In the genomic region with DNA sequence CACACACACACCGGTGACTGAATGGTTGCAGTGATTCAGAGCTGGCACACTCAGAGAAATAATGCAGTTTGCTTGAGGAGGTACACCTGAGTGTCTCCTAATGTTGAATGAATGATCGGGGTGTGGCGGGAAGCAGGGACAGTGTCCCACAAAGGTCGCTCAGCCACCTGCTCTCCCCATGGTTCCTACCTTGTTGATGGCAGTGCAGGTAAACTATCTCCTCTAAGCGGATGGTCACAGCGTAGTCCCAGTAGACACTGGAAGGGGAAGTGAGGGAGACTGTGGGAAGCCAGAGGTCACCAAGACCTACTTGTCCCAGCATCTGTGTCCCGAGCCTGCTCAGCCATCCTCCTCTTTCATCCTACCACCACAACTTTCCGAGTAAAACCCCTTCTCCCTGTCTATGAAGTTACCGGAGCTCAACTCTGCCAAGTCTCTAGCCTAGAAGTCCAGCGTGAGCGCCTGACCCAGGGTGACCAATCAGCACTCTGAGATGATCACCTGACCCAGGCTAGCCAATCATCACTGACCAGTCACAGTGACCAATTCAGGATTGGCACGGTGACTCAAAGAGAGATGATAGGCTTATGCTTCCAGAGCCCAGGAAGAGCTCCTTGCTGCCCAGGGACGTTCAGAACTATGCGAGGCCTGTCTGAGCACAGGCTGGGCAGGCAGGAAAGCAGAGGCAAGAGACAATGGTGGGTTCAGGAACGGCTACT, we compare ENCODE assay signal across 8 mouse cellular contexts. TPM values are rescaled to one million over a fixed set of nuclear protein-coding genes. Genes with fewer than 3 reads are reported as not detected.
DNase-seq lines count a peak whose midpoint lies in the region; ATAC-seq lines count a peak whose summit lies in the region.

No protein-coding gene starts in this region.

- peak; percentile 37; the same call in 1 of the 2 replicates for ATAC-seq in embryonic facial prominence, embryonic 15.5 days (ENCODE audit: insufficient number of reproducible peaks, low FRiP score, low TSS enrichment, low read depth)
- peak; percentile 73 for ATAC-seq in kidney, embryonic 15.5 days (replicated peaks; ENCODE audit: low FRiP score)
- peak; percentile 57 for ATAC-seq in lung, embryonic 16.5 days (ENCODE audit: low read depth)
- ATAC-seq in stomach, embryonic 14.5 days (ENCODE audit: insufficient number of reproducible peaks, insufficient read depth, low FRiP score, low read depth): peak; percentile 71; the same call in 1 of the 2 replicates

- peaks cover 13% of the 10 kb centered on the region; the same call in 1 of the 2 replicates for H3K36me3 ChIP-seq in heart, embryonic 10.5 days
- H3K36me3 ChIP-seq in embryonic facial prominence, embryonic 15.5 days: no peaks in the 10 kb centered on the region
- no peaks in the 10 kb centered on the region for H3K36me3 ChIP-seq in kidney, embryonic 15.5 days
- no peaks in the 10 kb centered on the region for H3K36me3 ChIP-seq in lung, embryonic 16.5 days (ENCODE audit: control insufficient read depth, insufficient read depth, low read length)
- no peaks in the 10 kb centered on the region for H3K36me3 ChIP-seq in stomach, embryonic 14.5 days (ENCODE audit: control insufficient read depth, insufficient read depth, low read length)

- H3K4me1 ChIP-seq in heart, embryonic 10.5 days: peaks cover 14% of the 10 kb centered on the region
- H3K4me1 ChIP-seq in embryonic facial prominence, embryonic 15.5 days: no peaks in the 10 kb centered on the region
- H3K4me1 ChIP-seq in kidney, embryonic 15.5 days: peaks cover 3% of the 10 kb centered on the region; the same call in 1 of the 2 replicates
- no peaks in the 10 kb centered on the region for H3K4me1 ChIP-seq in lung, embryonic 16.5 days (replicated peaks; ENCODE audit: control insufficient read depth, insufficient read depth, low read length)
- H3K4me1 ChIP-seq in stomach, embryonic 14.5 days (ENCODE audit: control insufficient read depth, insufficient read depth, low read length): no peaks in the 10 kb centered on the region

- peak overlapping the region; percentile 58 for H3K4me3 ChIP-seq in heart, embryonic 10.5 days
- peak overlapping the region; percentile 16; the same call in 1 of the 2 replicates for H3K4me3 ChIP-seq in embryonic facial prominence, embryonic 15.5 days (replicated peaks)
- peak overlapping the region; percentile 38 for H3K4me3 ChIP-seq in kidney, embryonic 15.5 days (replicated peaks)
- peak overlapping the region; percentile 33 for H3K4me3 ChIP-seq in lung, embryonic 16.5 days (ENCODE audit: low read length)
- H3K4me3 ChIP-seq in stomach, embryonic 14.5 days (ENCODE audit: low read depth, low read length): 0 out of 2 replicates have a peak overlapping the region, but pooled peaks have one; percentile 6

- H3K9me3 ChIP-seq in heart, embryonic 10.5 days: no peaks in the 10 kb centered on the region
- no peaks in the 10 kb centered on the region for H3K9me3 ChIP-seq in embryonic facial prominence, embryonic 15.5 days (replicated peaks)
- H3K9me3 ChIP-seq in kidney, embryonic 15.5 days (replicated peaks): no peaks in the 10 kb centered on the region
- no peaks in the 10 kb centered on the region for H3K9me3 ChIP-seq in lung, embryonic 16.5 days (ENCODE audit: control insufficient read depth, low read length)
- H3K9me3 ChIP-seq in stomach, embryonic 14.5 days (ENCODE audit: control insufficient read depth, low read depth, low read length): no peaks in the 10 kb centered on the region

- DNase-seq in heart, embryonic 10.5 days (ENCODE audit: low spot score): peak; percentile 93
- DNase-seq in heart, adult 9 months (ENCODE audit: low spot score in 2 of 2): no peak
- no peak for DNase-seq in layer of hippocampus, adult 9-10 months (ENCODE audit: low spot score)
- no peak for DNase-seq in spleen, postnatal 10 days (ENCODE audit: low spot score in 2 of 2)

- no peak overlapping the region for H3K9ac ChIP-seq in embryonic facial prominence, embryonic 15.5 days
- H3K9ac ChIP-seq in kidney, embryonic 15.5 days: 0 out of 2 replicates have a peak overlapping the region, but pooled peaks have one; percentile 11
- H3K9ac ChIP-seq in lung, embryonic 16.5 days (ENCODE audit: low read length): peak overlapping the region; percentile 45
- no peak overlapping the region for H3K9ac ChIP-seq in stomach, embryonic 14.5 days (replicated peaks; ENCODE audit: low read depth, low read length)

- H3K27me3 ChIP-seq in heart, embryonic 10.5 days (ENCODE audit: insufficient read depth, poor library complexity, severe bottlenecking): peaks cover 18% of the 10 kb centered on the region
- peaks cover 4% of the 10 kb centered on the region; the same call in 1 of the 2 replicates for H3K27me3 ChIP-seq in embryonic facial prominence, embryonic 15.5 days
- H3K27me3 ChIP-seq in kidney, embryonic 15.5 days: no peaks in the 10 kb centered on the region
- no peaks in the 10 kb centered on the region for H3K27me3 ChIP-seq in lung, embryonic 16.5 days (ENCODE audit: control insufficient read depth, insufficient read depth, low read depth, low read length)
- no peaks in the 10 kb centered on the region for H3K27me3 ChIP-seq in stomach, embryonic 14.5 days (ENCODE audit: control insufficient read depth, insufficient read depth, low read length)

- H3K4me2 ChIP-seq in embryonic facial prominence, embryonic 15.5 days (replicated peaks): no peak overlapping the region
- peak overlapping the region; percentile 51 for H3K4me2 ChIP-seq in kidney, embryonic 15.5 days
- peak overlapping the region; percentile 41 for H3K4me2 ChIP-seq in lung, embryonic 16.5 days (ENCODE audit: low read depth, low read length)
- no peak overlapping the region for H3K4me2 ChIP-seq in stomach, embryonic 14.5 days (replicated peaks; ENCODE audit: low read depth, low read length)

- 30% methylated on average over 15 of the region's 15 CpGs for WGBS in heart, embryonic 10.5 days
- WGBS in embryonic facial prominence, embryonic 15.5 days: 31% methylated on average over 15 of the region's 15 CpGs
- WGBS in kidney, embryonic 15.5 days: 27% methylated on average over 15 of the region's 15 CpGs
- WGBS in lung, embryonic 16.5 days: 24% methylated on average over 15 of the region's 15 CpGs
- 29% methylated on average over 15 of the region's 15 CpGs for WGBS in stomach, embryonic 14.5 days

- H3K27ac ChIP-seq in heart, embryonic 10.5 days: peak overlapping the region; percentile 54
- H3K27ac ChIP-seq in embryonic facial prominence, embryonic 15.5 days (replicated peaks): no peak overlapping the region
- no peak overlapping the region for H3K27ac ChIP-seq in kidney, embryonic 15.5 days
- H3K27ac ChIP-seq in lung, embryonic 16.5 days (ENCODE audit: low read length): no peak overlapping the region
- H3K27ac ChIP-seq in stomach, embryonic 14.5 days (ENCODE audit: low read length): no peak overlapping the region

RNA-seq across cellular contexts. Expression of a gene that starts 30.3 kb away (rescaled TPM):
- 6.5 and 6.7 TPM in 2 replicates for polyA plus RNA-seq in heart, embryonic 10.5 days (2016; fragmentation: Nextera tagmentation; extraction: Ambion mirVana)
- 2.9 and 3.3 TPM in 2 replicates for polyA plus RNA-seq in embryonic facial prominence, embryonic 15.5 days (2015; fragmentation: Nextera tagmentation; extraction: Ambion mirVana)
- 6.3 and 6.4 TPM in 2 replicates for polyA plus RNA-seq in kidney, embryonic 15.5 days (2015; fragmentation: Nextera tagmentation; extraction: Ambion mirVana)
- 4.3 TPM in 2 replicates for polyA plus RNA-seq in lung, embryonic 16.5 days (2015; fragmentation: Nextera tagmentation; extraction: Ambion mirVana)
- 4.6 and 6.4 TPM in 2 replicates for polyA plus RNA-seq in stomach, embryonic 14.5 days (2014; fragmentation: Nextera tagmentation; extraction: Ambion mirVana)

RNA-seq across cellular contexts. Expression of a gene that starts 53.6 kb away (rescaled TPM):
- not detected in 2 replicates for polyA plus RNA-seq in heart, embryonic 10.5 days (2016; fragmentation: Nextera tagmentation; extraction: Ambion mirVana)
- 0.79 and 1.3 TPM in 2 replicates for polyA plus RNA-seq in embryonic facial prominence, embryonic 15.5 days (2015; fragmentation: Nextera tagmentation; extraction: Ambion mirVana)
- 0.19 TPM in 1 of 2 replicates, not detected in the other for polyA plus RNA-seq in kidney, embryonic 15.5 days (2015; fragmentation: Nextera tagmentation; extraction: Ambion mirVana)
- polyA plus RNA-seq in lung, embryonic 16.5 days (2015; fragmentation: Nextera tagmentation; extraction: Ambion mirVana): not detected in 2 replicates
- polyA plus RNA-seq in stomach, embryonic 14.5 days (2014; fragmentation: Nextera tagmentation; extraction: Ambion mirVana): not detected in 2 replicates

RNA-seq across cellular contexts. Expression of a gene that starts 59.3 kb away (rescaled TPM):
- polyA plus RNA-seq in heart, embryonic 10.5 days (2016; fragmentation: Nextera tagmentation; extraction: Ambion mirVana): 10.2 and 14.7 TPM in 2 replicates
- polyA plus RNA-seq in embryonic facial prominence, embryonic 15.5 days (2015; fragmentation: Nextera tagmentation; extraction: Ambion mirVana): 14.2 and 16.4 TPM in 2 replicates
- polyA plus RNA-seq in kidney, embryonic 15.5 days (2015; fragmentation: Nextera tagmentation; extraction: Ambion mirVana): 7.0 and 7.5 TPM in 2 replicates
- 12.6 TPM in 2 replicates for polyA plus RNA-seq in lung, embryonic 16.5 days (2015; fragmentation: Nextera tagmentation; extraction: Ambion mirVana)
- polyA plus RNA-seq in stomach, embryonic 14.5 days (2014; fragmentation: Nextera tagmentation; extraction: Ambion mirVana): 9.2 and 10.2 TPM in 2 replicates

Comparison
In these comparisons a context has a peak if more than half of its experiments do, and no peak if none do; other contexts are left out.
1. H3K4me3 ChIP-seq: peak in every context shown above with its lines; median percentile 58 in heart, embryonic 10.5 days; 38 in kidney, embryonic 15.5 days; 33 in lung, embryonic 16.5 days; 16 in embryonic facial prominence, embryonic 15.5 days; 6 in stomach, embryonic 14.5 days.
2. H3K4me2 ChIP-seq: peak in kidney, embryonic 15.5 days (single experiment) and lung, embryonic 16.5 days (single experiment); none in embryonic facial prominence, embryonic 15.5 days (single experiment) and stomach, embryonic 14.5 days (single experiment).
3. H3K9ac ChIP-seq: peak in kidney, embryonic 15.5 days (single experiment) and lung, embryonic 16.5 days (single experiment); none in embryonic facial prominence, embryonic 15.5 days (single experiment) and stomach, embryonic 14.5 days (single experiment).
4. Peak in every context shown above with its lines, with median percentiles within 50 percentile points of each other: ATAC-seq.